Mouse (Mus musculus): Measurements from ENCODE around the gene Syne1. TPM values are rescaled to one million over a fixed set of nuclear protein-coding genes. Genes with fewer than 3 reads are reported as not detected.

Gene Syne1
- polyA plus RNA-seq, 1 experiment = 17.5 TPM

GRCm38 (mm10) chr10:5203837-5204236 lies 347.4 kb downstream of the Syne1 start:
- Histone ChIP-seq H3K27ac (ENCODE audit: insufficient read depth, low read depth, low read length) (no peak overlapping the region), H3K4me1 (ENCODE audit: control insufficient read depth, insufficient read depth, low read length) (peaks cover 26% of the 10 kb centered on the region), H3K4me3 (ENCODE audit: insufficient read depth, low read length) (no peak overlapping the region)
- TF ChIP-seq CTCF (IDR thresholded peaks at IDR 0.05; ENCODE audit: low read depth, low read length) = no peak
- TF ChIP-seq POLR2A (IDR thresholded peaks at IDR 0.05; ENCODE audit: borderline replicate concordance, low read depth, low read length) = no peak

GRCm38 (mm10) chr10:5197356-5197755 lies 353.9 kb downstream of the Syne1 start:
- Histone ChIP-seq H3K4me3 (ENCODE audit: insufficient read depth, low read length) (no peak overlapping the region), H3K4me1 (ENCODE audit: control insufficient read depth, insufficient read depth, low read length) (peaks cover 26% of the 10 kb centered on the region), H3K27ac (ENCODE audit: insufficient read depth, low read depth, low read length) (no peak overlapping the region)
- TF ChIP-seq POLR2A (IDR thresholded peaks at IDR 0.05; ENCODE audit: borderline replicate concordance, low read depth, low read length) (no peak), CTCF (IDR thresholded peaks at IDR 0.05; ENCODE audit: low read depth, low read length) (no peak)

- Histone ChIP-seq H3K4me3 (ENCODE audit: insufficient read depth, low read length) (no peak overlapping the region), H3K27ac (ENCODE audit: insufficient read depth, low read depth, low read length) (no peak overlapping the region), H3K4me1 (ENCODE audit: control insufficient read depth, insufficient read depth, low read length) (peaks cover 29% of the 10 kb centered on the region)
- TF ChIP-seq CTCF (IDR thresholded peaks at IDR 0.05; ENCODE audit: low read depth, low read length) = no peak
Measured at GRCm38 (mm10) chr10:5196267-5196666, 355.0 kb downstream of the Syne1 start.

- TF ChIP-seq CTCF (IDR thresholded peaks at IDR 0.05; ENCODE audit: low read depth, low read length) = no peak
- no peak for TF ChIP-seq POLR2A (IDR thresholded peaks at IDR 0.05; ENCODE audit: borderline replicate concordance, low read depth, low read length)
- Histone ChIP-seq H3K27ac (ENCODE audit: insufficient read depth, low read depth, low read length) (no peak overlapping the region), H3K4me1 (ENCODE audit: control insufficient read depth, insufficient read depth, low read length) (peaks cover 39% of the 10 kb centered on the region), H3K4me3 (ENCODE audit: insufficient read depth, low read length) (no peak overlapping the region)
Measured at GRCm38 (mm10) chr10:5195288-5195687, 356.0 kb downstream of the Syne1 start.

- no peak for TF ChIP-seq POLR2A (IDR thresholded peaks at IDR 0.05; ENCODE audit: borderline replicate concordance, low read depth, low read length)
- TF ChIP-seq CTCF (IDR thresholded peaks at IDR 0.05; ENCODE audit: low read depth, low read length) = no peak
- peaks cover 37% of the 10 kb centered on the region for H3K4me1 ChIP-seq (ENCODE audit: control insufficient read depth, insufficient read depth, low read length)
- H3K4me3 ChIP-seq (ENCODE audit: insufficient read depth, low read length) = peak overlapping the region; percentile 62
- peak overlapping the region; percentile 85 for H3K27ac ChIP-seq (ENCODE audit: insufficient read depth, low read depth, low read length)
Measured at GRCm38 (mm10) chr10:5194671-5195234, 356.5 kb downstream of the Syne1 start.

- peaks cover 36% of the 10 kb centered on the region for H3K4me1 ChIP-seq (ENCODE audit: control insufficient read depth, insufficient read depth, low read length)
- no peak for TF ChIP-seq CTCF (IDR thresholded peaks at IDR 0.05; ENCODE audit: low read depth, low read length)
- H3K27ac ChIP-seq (ENCODE audit: insufficient read depth, low read depth, low read length) = peak overlapping the region; percentile 85
- H3K4me3 ChIP-seq (ENCODE audit: insufficient read depth, low read length) = peak overlapping the region; percentile 62
Measured at GRCm38 (mm10) chr10:5194081-5194670, 357.1 kb downstream of the Syne1 start.

GRCm38 (mm10) chr10:5192861-5193490 lies 358.3 kb downstream of the Syne1 start:
- TF ChIP-seq CTCF (IDR thresholded peaks at IDR 0.05; ENCODE audit: low read depth, low read length) = no peak
- no peak for TF ChIP-seq POLR2A (IDR thresholded peaks at IDR 0.05; ENCODE audit: borderline replicate concordance, low read depth, low read length)
- H3K27ac ChIP-seq (ENCODE audit: insufficient read depth, low read depth, low read length) = no peak overlapping the region
- peaks cover 35% of the 10 kb centered on the region for H3K4me1 ChIP-seq (ENCODE audit: control insufficient read depth, insufficient read depth, low read length)
- H3K4me3 ChIP-seq (ENCODE audit: insufficient read depth, low read length) = no peak overlapping the region

GRCm38 (mm10) chr10:5190756-5191155 lies 360.5 kb downstream of the Syne1 start:
- H3K4me3 ChIP-seq (ENCODE audit: insufficient read depth, low read length) = no peak overlapping the region
- peak overlapping the region; percentile 21 for H3K27ac ChIP-seq (ENCODE audit: insufficient read depth, low read depth, low read length)
- TF ChIP-seq CTCF (IDR thresholded peaks at IDR 0.05; ENCODE audit: low read depth, low read length) (no peak), POLR2A (IDR thresholded peaks at IDR 0.05; ENCODE audit: borderline replicate concordance, low read depth, low read length) (no peak)
- H3K4me1 ChIP-seq (ENCODE audit: control insufficient read depth, insufficient read depth, low read length) = peaks cover 32% of the 10 kb centered on the region

GRCm38 (mm10) chr10:5188890-5189289 lies 362.4 kb downstream of the Syne1 start:
- no peak overlapping the region for H3K27ac ChIP-seq (ENCODE audit: insufficient read depth, low read depth, low read length)
- TF ChIP-seq CTCF (IDR thresholded peaks at IDR 0.05; ENCODE audit: low read depth, low read length) (no peak), POLR2A (IDR thresholded peaks at IDR 0.05; ENCODE audit: borderline replicate concordance, low read depth, low read length) (no peak)
- no peak overlapping the region for H3K4me3 ChIP-seq (ENCODE audit: insufficient read depth, low read length)
- H3K4me1 ChIP-seq (ENCODE audit: control insufficient read depth, insufficient read depth, low read length) = peaks cover 35% of the 10 kb centered on the region

Measured in bone marrow macrophage, adult 2 months (primary cell).